Mouse (Mus musculus): ENCODE measurements around the gene Myadml2.

Gene Myadml2

DNA sequence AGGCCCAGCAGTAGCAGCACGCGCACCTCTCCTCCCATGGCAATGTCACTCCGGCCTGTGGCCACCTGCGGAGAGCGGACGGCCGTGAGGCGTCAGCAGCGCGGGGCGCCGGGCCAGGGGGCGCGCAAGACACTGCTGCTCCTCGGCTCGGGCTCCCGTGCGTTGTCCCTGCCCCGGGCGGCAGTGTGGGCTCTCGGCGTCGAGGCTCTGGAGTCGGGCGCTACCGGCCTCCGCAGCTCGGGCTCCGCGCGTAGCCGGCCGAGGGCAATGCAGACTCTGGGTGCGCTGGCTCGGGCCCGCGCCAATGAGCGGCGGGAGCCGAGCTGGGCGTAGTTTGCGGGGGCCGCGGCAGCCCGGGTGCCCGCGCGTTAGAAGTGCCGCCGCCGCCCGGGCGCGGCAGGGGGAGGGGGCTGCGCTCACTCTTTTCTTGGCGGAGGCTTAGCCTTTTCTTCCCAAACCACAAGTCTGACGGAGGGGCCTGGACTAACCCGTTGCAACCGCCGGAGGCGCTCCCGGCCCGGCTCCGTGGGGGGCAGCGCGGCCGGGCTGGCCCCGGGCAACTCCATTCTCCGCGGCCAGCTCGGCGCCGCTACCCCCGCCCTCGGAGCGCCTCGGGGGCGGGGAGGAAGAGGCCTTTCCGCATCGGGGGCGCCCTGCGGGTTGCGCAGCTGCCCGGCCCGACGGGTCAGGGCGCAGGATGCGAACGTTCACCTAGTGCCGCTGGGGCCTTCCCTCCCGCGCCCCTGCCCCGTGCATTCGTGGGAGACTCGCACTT, 12.5 kb upstream of the Myadml2 start:
- DNase-seq = peak; percentile 25 to 57

DNA sequence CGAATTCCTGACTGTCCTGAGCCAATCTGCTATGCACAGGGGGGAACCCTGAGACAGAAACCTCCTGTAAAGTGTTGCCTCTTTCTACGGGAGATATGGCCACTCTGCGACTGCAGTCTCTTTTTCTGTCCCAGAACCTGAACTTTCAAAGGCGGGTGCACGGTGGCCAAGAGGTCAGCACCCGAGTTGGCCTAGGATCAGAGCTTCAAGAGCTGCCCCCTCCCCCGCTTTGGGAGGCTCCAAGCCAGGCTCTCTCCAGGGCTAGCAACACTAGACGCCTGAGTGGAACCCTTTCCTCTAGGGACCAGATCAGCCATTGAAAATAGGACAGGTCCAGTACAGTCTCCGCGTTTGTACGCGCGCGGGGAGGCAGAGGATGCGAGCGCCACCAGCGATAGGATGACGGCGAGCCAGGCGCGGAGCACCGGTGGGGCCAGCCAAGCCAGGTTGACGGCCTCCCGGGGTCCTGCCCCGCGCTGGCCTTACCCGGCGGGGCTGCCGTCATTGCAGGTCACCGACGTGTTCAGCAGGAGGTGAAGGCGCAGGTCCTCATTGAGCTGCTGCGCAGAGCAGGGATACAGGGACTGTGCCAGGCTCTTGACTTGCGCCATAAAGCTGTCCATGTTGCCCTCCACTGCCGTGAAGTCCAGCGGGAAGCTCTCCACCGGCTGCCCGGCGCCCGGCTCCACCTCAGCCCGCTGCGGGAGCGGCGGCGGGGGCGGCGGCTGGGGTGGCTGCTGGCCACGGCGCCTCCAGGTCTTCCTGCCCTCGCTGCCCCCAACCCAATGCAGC, 11.7 kb upstream of the Myadml2 start:
- no peak for DNase-seq

DNA sequence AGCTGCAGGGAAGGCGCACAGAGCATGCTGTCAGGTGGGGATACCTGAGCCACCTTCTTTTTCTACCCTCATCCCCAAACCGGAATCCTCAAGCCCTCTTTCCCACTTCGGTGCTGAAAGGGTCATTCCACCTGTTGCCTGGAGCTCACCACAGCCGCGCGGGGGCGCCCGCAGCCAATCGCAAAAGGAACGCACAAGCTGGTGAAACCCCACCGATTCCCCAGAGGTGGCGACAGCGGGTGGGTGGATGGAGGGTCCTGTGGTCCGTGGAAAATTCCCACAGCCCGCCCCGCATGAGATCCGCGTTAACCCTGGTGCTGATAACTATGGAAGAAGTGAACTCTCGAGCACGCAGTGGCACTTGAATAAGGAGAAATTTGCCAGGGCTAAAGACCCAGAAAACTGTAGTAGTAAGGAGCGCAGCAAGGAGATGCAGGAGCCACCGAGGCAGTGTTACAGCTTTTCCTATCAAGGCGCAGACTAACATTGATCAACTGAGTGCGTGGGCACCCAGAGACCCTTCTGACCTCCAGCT, 11.0 kb upstream of the Myadml2 start:
- peak; percentile 75 to 81 for DNase-seq

DNA sequence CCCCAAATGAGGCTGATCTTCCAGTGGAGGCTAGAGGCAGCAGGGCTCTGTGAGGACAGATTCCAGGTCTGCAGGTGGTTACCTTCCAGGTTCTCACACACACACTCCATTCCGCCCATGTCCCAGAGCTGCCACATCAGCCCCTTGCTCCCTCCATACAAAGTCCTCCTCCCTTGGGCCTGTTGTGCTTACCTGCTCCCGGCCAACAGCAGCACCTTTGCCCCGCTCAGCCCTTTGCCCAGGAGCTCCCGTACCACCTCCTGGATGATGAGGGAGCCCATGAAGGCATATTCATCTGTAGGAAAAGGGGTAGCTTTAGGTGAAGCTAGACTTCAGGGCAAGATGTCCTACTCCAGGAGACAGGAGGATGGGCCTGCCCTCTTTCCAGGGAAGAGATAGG, 9.3 kb upstream of the Myadml2 start:
- no peak for DNase-seq

DNA sequence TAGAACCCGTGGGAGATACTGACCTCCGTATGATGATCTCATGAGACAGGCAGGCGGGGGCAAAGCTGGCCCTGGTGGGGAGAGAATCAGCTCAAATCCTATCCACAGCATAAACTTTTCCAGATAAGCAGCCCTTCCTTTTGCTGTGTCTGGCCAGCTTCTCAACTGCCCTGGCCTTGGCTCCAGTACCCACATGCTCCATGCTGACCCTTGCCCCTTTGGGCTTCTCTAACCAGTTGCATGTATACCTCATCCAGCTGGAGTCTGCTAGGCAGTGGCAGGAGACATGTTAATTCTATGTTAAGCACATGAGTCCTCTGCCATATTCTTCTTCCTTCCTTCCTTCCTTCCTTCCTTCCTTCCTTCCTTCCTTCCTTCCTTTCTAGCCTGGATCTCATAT, 6.8 kb upstream of the Myadml2 start:
- no peak for DNase-seq

DNA sequence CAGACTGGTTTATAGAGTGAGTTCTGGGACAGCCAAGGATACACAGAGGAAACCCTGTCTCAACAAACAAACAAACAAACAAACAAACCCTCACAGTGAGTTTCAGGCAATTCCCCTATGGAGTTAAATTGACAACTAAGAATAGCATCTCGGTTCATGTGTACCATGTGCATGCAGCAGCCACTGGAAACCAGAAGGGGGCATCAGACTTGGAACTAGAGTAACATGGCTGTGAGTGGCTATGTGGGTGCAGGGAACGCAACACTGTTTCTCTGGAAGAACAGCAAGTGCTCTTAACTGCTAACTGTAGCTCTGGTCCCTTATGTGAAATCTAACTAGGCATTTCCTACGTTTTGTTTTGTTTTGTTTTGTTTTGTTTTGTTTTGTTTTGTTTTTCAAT, 3.9 kb upstream of the Myadml2 start:
- DNase-seq = no peak

DNA sequence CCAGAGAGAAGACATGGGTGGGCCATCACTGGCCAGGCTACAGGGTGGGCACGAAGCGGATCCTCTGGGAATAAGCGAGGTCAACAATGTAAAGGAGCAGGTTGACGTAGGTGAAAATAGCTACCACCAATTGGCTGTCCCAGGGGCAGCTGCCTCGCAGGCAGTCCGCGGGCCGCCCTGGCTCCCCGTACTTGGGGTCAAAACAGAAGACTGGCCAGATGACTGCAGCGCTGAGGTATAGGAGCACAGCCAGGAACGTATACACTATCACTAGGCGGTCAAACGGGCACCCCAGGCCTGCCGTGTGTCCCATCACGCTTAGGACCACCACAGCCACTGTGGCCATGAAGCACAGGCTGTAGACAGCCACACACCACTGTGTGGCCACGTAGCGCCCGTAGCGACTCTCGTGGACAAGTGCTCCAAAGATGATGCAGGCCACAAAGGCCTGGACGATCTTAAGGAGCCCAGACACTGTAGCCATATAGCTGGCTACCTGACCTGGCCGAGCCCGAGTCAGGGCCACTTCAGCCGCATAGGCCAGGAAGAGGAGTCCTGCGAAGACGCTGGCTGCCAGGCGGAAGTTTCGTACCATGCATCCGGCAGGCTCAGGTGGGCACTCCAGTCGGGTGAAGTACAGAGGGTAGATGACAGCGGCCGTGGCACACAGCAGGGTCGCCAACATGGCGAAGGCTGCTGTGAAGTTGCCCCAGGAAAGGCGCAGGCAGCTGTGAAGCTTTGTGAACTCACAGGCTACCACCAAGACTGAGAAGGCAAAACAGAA, 719 bp downstream of the Myadml2 start:
- DNase-seq = no peak

DNA sequence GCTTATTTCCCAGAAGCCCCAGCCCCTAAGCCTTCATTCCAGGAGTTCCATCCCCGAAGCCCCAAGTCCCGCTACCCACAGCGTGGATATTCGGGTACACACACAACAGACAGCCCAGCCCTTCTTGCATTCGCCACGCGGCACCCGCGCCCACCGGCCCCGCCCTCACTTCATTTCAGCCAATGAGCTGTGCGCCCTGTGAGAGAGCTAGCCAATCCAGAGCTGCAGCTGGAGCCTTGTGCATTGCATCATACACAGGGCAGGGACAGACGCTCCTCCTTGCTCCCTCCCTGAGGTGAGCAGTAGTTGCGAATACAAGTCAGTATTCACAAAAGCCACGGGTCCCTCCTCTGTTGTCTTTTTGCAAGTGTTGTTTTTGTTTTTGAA, 4.4 kb downstream of the Myadml2 start, which contains the start of gene Pycr1:
TSS of gene Pycr1 (minus strand) at position 169 of the 387 bp plus-strand sequence.
- peak; percentile 95 for DNase-seq

DNA sequence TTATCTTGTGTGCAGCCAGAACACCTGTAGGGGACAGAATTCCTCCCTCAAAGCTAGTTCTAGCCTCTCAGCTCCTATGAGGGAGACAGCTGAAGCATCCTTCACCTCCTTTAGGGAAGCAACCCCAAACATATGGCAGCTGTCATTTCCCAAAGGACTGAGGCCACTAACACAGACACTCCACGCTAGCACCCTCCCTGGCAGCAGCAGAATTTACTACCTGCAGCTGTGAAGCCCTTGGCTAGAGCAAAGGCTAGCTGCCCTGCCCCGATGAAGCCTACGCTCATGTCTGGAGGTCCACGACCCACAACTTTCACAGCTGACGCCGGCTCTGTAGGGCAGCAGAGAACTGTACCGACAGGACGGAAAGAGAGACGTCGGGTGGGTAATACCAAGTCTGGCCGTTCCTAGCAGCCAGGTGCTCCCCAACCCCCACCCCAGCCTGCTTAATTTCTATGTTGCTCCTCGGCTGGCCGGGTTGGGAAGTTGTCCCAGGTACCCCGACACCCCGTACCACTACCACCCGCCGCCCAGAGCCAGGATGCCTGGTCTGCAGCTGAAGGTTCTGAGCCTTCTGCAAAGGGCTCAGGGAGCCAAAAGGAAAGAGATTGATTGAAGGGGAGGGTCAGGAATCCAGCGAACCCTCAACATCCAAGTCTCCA, 4.9 kb downstream of the Myadml2 start:
- DNase-seq = peak; percentile 44 to 45

DNA sequence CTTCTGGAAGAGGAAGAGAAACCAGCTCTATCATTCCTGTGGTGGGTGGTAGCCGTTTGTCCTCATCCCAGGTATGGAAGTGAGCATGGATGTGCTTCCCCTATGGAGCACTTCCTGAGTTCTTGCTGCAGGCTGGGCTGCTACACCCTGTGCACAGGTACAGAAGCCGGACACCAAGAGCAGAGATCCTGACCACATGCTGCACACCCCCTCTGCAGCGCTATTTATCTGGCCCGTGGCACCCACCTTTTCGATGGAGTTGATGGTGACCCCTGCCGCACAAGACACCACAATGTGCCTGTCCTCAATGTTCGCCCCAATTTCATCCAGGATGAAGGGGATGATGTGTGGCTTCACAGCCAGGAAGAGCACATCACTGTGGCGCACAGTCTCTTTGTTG, 6.1 kb downstream of the Myadml2 start:
- DNase-seq = no peak

DNA sequence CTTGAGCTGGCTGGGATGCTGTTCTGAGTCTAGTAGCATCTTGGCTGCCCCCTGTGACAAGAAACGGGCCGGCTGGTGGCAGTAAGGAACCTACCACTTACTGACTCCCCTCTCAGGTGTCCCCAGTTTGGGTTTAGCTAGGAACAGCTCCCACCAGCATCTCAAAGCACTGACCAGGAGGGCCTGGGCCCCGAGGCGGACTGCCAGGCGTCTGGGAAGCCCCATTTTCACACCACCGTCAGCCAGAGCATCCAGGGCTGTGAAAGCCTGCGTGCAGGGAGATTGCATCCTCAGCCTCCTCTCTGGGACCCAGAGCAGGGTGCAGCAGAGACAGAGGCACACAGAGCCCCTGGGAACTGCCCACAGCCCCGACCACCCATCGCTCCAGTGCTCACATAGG, 6.7 kb downstream of the Myadml2 start:
- DNase-seq = no peak

DNA sequence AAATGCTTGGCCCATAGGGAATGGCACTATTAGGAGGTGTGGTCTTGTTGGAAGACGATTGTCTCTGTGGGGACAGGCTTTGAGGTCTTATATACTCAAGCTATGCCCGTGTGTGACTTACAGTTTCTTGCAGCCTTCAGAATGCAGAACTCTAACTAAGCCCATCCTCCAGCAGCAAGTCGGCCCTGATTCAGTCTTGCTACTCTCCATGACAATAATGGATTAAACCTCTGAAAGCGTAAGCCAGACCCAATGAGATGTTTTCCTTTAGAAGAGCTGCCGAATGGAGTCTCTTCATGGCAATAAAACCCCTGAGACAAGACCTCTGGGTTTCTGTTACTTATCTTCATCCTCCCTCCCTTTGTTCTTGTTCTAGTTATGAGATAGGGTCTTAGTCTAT, 13.1 kb downstream of the Myadml2 start:
- no peak for DNase-seq

DNA sequence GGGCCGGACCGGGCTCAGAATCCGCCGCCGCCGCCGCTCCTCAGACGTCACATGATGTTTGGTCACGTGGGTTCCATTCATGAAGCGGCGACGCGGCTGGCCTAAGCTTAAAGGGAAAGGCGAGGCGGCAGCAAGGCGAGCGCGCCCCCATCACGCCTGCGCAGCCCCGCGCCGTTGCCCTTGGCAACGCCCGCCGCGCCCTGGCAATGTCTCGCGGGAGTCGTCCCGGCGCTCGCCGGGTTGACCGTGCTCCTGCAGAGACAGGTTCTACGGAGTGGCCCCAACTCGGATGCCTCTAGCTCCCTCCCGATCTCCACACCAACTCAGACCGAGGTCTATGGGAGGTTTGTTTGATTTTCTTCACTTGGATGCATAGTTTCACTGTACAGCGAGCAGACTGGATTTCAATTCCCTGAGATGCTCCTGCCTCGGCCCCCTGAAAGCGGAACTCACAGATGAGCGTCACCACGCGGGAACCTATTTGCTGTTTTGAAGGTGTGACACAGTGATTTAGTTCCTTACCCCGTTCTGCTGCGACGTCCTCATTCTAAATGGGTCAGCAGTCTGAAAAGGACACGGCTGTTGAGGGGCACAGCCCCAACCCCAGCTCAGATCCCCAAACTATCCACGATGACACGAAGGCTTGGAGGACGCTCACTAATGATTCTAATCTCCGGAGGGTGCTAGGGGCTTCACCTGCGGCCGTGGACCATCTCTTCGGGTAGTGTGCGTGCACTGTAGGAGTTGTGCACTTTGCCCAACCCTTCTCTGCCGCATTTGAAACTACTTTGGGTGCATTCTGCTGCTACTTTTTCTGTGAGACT, 14.2 kb downstream of the Myadml2 start, which contains the start of gene Mafg:
TSS of gene Mafg (minus strand) at position 81 of the 824 bp plus-strand sequence.
- DNase-seq = peak; percentile 95

DNA sequence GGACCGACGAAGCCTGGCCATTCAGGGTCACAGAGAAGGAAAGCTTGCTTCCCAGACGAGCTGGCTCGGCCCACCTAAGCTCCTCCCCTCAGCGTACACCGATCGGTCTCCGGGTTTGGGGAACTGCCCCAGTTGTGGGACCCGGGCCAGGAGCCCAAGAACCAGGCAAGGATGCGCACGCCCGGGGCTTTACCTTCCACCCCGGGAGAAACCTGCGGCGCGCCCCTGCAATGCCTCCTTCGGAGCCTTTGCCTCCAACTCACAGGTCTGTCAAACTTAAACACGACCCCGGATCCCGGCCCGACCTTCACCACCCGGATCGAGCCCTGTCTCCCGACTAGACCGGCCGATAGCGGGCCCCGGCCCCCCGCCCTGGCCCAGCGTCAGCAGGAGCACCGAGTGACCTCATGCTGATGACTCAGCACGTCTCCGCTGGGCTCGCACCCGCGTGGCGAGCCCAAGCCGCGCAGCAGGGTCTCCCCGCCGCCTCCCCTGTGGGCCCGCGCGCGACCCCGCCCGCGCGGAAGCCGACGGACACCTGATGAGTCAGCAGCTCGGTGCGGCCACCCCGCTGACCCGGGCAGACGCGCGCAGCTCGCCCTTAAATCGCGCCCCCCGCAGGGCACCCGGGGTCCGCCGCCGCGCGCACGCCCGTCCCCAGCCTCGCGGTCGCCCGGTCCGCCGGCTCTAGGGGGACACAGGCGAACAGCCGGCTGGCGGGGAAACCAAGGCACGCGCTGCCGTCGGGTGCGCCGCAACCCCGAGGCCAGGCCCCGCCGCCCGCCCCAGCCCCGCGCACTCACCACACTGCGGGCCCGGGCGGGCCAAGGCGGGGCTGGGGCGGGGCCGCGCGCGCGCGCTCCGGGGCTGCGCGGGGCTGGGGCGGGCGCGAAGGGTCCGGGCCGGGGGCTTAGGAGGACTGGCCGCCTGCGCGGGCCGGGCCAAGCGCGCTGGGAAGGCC, 15.1 kb downstream of the Myadml2 start:
- DNase-seq = peak; percentile 63 to 69

DNA sequence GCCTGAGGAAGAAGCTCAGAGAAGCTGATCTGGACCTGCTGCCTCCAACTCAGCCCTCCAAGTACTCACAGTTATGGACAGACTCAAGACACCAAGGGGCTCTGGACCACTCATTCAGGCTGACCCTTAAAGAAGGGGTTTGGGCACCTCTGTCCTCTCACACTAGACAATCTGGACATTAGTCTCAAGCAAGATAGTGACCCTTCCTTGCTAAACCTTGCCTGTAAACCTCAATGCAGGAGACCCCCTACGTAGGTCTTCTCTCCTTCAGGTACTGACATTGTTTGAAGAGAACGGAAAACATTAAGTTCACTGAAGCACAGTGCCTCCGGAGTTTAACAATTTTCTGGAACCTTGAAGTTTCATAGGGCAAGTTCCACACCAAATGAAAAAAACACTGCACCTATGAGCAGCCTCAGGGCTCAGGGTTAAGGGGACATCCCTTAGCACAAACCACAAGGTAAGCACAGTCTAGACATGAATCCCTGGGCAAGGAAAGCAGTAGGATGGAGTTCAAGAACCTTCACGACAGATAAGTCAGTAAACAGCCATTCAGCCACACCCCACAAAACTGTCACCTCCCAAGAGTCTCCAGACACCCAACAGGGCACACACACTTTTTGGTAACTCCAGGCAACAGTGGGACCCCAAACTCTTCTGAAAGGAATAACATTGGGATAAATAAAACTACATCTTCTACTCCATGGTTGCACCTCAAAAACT, 16.1 kb downstream of the Myadml2 start:
- no peak for DNase-seq

DNA sequence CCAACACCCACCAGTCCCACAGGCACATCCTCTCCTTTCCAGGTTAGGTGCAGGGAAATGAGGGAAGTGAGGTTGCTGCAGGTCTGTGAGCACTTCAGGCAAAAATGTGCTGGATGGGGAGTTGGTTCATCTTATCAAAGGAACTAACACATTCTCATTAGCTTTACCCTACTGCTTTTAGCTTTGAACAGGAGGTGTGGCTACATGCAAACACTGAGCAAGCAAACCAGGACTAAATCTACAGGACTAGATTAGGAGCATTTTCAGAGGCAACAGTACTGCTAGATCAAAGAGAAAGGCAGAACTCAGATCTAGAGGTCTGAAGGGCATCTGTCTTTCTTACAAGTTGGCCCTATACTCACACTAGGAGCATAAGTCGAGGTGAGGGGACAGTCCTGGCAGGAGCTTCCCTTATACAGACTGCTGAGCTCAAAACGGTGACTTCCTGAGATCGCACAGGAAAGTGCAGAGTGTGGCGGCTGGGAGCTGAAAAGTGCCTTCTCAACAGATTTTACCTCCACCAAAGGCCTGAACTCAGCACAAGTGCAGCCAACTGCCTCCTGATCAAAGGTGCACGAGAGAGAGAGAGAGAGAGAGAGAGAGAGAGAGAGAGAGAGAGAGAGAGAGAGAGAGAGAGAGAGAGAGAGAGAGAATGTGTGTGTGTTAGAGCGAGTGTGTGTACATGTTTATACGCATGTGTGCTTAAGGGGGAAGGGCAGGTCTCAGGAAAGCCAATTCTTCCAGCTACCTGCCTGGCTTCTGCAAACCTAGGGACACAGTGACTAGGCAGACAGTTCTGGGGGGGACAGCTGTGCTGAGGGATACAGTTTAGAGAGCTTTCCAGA, 16.9 kb downstream of the Myadml2 start:
- DNase-seq = no peak

DNA sequence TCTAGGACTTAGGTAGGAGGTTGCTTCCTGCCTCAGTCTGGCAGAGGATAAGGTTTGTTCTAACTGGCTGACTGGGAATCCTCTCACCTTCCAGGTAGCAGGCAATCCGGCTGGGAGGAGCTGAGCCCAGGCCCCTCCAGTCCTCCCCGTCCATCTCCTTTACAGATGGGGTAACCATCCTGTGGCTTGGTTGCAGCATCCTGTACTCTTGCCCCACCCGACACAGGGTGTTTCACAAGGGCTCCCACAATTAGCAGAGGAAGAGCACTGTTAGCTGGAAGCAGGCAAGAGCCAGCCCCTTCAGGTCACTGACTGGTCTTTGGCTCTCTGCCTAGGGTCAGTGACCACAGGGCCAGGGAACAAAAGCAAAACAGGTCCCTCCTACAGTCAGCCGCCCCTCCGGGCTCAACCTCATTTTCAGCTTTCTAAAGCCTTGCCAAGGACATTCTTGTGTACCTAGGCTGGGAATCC, 17.5 kb downstream of the Myadml2 start:
- no peak for DNase-seq

DNA sequence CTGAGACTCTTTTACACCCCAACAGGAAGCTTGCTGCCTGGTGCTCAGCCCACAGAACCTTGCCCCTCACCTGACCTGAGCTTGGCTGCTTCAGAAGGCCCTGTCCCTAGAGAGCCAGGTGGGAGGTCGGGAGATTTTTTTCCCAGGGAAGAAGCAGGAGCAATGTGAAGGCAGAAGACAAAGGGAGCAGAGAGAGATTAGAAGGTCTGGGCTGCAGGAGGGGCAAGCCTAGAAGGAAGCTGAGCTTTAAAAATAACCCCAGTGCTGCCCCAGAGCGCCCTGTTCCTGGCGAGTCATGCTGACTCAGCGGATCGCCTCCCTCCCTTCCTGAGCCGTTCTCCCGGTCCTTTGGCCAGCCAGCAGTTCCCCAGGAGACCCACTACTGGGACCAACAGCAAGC, 18.0 kb downstream of the Myadml2 start:
- DNase-seq = no peak

DNA sequence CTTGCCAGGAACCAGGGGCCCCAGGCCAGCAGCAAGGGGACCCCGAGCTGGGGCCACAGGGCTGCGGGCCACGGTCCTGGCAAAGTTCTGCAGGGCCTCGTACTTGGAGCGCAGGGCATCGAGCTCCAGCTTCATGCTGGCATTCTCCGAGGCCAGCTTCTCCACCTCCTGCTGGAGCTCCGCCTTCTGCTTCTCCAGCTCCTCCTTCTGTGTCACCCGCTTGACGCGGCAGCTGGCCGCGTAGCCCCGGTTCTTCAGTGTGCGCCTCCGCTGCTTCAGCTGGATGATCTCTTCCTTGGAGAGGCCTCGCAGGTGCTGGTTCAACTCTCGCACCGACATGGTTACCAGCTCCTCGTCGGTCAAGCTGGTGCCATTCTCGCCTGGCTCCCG, 18.6 kb downstream of the Myadml2 start:
- DNase-seq = no peak

Data from cerebellum, postnatal 14 days (tissue).